Mouse (Mus musculus) stomach, embryonic 15.5 days (tissue): ENCODE results near the gene Gsap. TPM values are rescaled to one million over a fixed set of nuclear protein-coding genes. Genes with fewer than 3 reads are reported as not detected.
A peak's percentile ranks its signal among the peaks of the same experiment; 100 is the strongest.
"Not testable (repeated sequence)": the region's sequence is repeated elsewhere in the genome, so short reads cannot be mapped to it uniquely, and the experiment has no call there.

ENCODE experiments used
- ATAC-seq: fragments of 200-750 bp; cut with Nextera tagmentation; 2 replicates; pipeline ENCODE4 v1.8.0; 2017; ENCODE audit warnings: low read depth, moderate number of reproducible peaks, moderate TSS enrichment; ENCODE audit not compliant: insufficient read depth, low FRiP score
- H3K27ac ChIP-seq: fragments of 300-500 bp; sonication (generic); 2 replicates; pipeline ENCODE4 v1.5.1; 2015; ENCODE audit warnings: mild to moderate bottlenecking, inconsistent platforms
- H3K27me3 ChIP-seq: fragments of 300-500 bp; sonication (generic); replicated peaks from 2 replicates; pipeline ENCODE4 v1.6.1; 2015; ENCODE audit warnings: inconsistent platforms
- H3K36me3 ChIP-seq: fragments of 300-500 bp; sonication (generic); 2 replicates; pipeline ENCODE4 v1.6.1; 2015; ENCODE audit warnings: inconsistent platforms
- H3K4me1 ChIP-seq: fragments of 300-500 bp; sonication (generic); 2 replicates; pipeline ENCODE4 v1.6.1; 2015; ENCODE audit warnings: inconsistent platforms
- H3K4me2 ChIP-seq: fragments of 300-500 bp; sonication (generic); 2 replicates; pipeline ENCODE4 v1.6.1; 2015; ENCODE audit warnings: mild to moderate bottlenecking, inconsistent platforms
- H3K4me3 ChIP-seq: fragments of 300-500 bp; sonication (generic); replicated peaks from 2 replicates; pipeline ENCODE4 v1.5.1; 2015; ENCODE audit warnings: inconsistent platforms
- H3K9ac ChIP-seq: fragments of 300-500 bp; sonication (generic); 2 replicates; pipeline ENCODE4 v1.6.1; 2015; ENCODE audit warnings: inconsistent platforms
- H3K9me3 ChIP-seq: fragments of 300-500 bp; sonication (generic); 2 replicates; pipeline ENCODE4 v1.6.1; 2016; ENCODE audit warnings: inconsistent platforms
- WGBS: fragments of 180-500 bp; shearing (Covaris S2); methylation state at CpG from one replicate; pipeline ENCODE4 v1.1.7; 2015; 5-methylcytosine and 5-hydroxymethylcytosine counted together
- polyA plus RNA-seq: library from polyadenylated mRNA; unstranded; fragments of >200 nt; fragmentation: Nextera tagmentation; extraction: Ambion mirVana; gene quantifications from 2 replicates; pipeline ENCODE4 v1.2.1, GENCODE M21; 2015

Gene Gsap
- polyA plus RNA-seq, 1 experiment from 2014 or later = 2.9 TPM

GRCm38 (mm10) chr5:21163421-21163820, 22.6 kb upstream of the Gsap start:
- Histone ChIP-seq H3K4me2 (no peak overlapping the region), H3K9me3 (no peaks in the 10 kb centered on the region), H3K4me1 (no peaks in the 10 kb centered on the region), H3K27me3 (no peaks in the 10 kb centered on the region), H3K27ac (no peak overlapping the region), H3K36me3 (no peaks in the 10 kb centered on the region), H3K4me3 (no peak overlapping the region), H3K9ac (no peak overlapping the region)
- ATAC-seq = no peak
- 84% methylated on average over 3 of the region's 3 CpGs for WGBS

- Histone ChIP-seq H3K36me3 (no peaks in the 10 kb centered on the region), H3K27me3 (no peaks in the 10 kb centered on the region), H3K9me3 (no peaks in the 10 kb centered on the region), H3K9ac (no peak overlapping the region), H3K4me2 (no peak overlapping the region), H3K27ac (no peak overlapping the region), H3K4me1 (peaks cover 5% of the 10 kb centered on the region; the same call in 1 of the 2 replicates), H3K4me3 (no peak overlapping the region)
- ATAC-seq = peak; percentile 43; the same call in 1 of the 2 replicates
- WGBS = 55% methylated on average over 8 of the region's 8 CpGs
Measured at GRCm38 (mm10) chr5:21168689-21169345, 17.2 kb upstream of the Gsap start.

GRCm38 (mm10) chr5:21169346-21169745, 16.7 kb upstream of the Gsap start:
- Histone ChIP-seq H3K9me3 (no peaks in the 10 kb centered on the region), H3K9ac (no peak overlapping the region), H3K27ac (no peak overlapping the region), H3K4me2 (no peak overlapping the region), H3K4me1 (peaks cover 5% of the 10 kb centered on the region; the same call in 1 of the 2 replicates), H3K4me3 (no peak overlapping the region), H3K27me3 (no peaks in the 10 kb centered on the region), H3K36me3 (no peaks in the 10 kb centered on the region)
- WGBS = 70% methylated on average over 3 of the region's 3 CpGs
- no peak for ATAC-seq

- Histone ChIP-seq H3K27me3 (no peaks in the 10 kb centered on the region), H3K27ac (no peak overlapping the region), H3K36me3 (no peaks in the 10 kb centered on the region), H3K4me1 (peaks cover 5% of the 10 kb centered on the region; the same call in 1 of the 2 replicates), H3K4me2 (no peak overlapping the region), H3K4me3 (no peak overlapping the region), H3K9me3 (no peaks in the 10 kb centered on the region), H3K9ac (no peak overlapping the region)
- WGBS = 91% methylated on average over 1 of the region's 1 CpGs
- no peak for ATAC-seq
Measured at GRCm38 (mm10) chr5:21169877-21170276, 16.2 kb upstream of the Gsap start.

- peak; percentile 57; the same call in 1 of the 2 replicates for ATAC-seq
- H3K4me2 ChIP-seq = no peak overlapping the region
- H3K4me1 ChIP-seq = peaks cover 7% of the 10 kb centered on the region; the same call in 1 of the 2 replicates
- no peak overlapping the region for H3K27ac ChIP-seq
- H3K9me3 ChIP-seq = no peaks in the 10 kb centered on the region
- WGBS = 49% methylated on average over 4 of the region's 4 CpGs
- no peak overlapping the region for H3K4me3 ChIP-seq
- H3K27me3 ChIP-seq = no peaks in the 10 kb centered on the region
- H3K36me3 ChIP-seq = no peaks in the 10 kb centered on the region
- H3K9ac ChIP-seq = no peak overlapping the region
Measured at GRCm38 (mm10) chr5:21170440-21170839, 15.6 kb upstream of the Gsap start.

GRCm38 (mm10) chr5:21170898-21171297, 15.2 kb upstream of the Gsap start:
- H3K4me1 ChIP-seq = peaks cover 10% of the 10 kb centered on the region; the same call in 1 of the 2 replicates
- H3K4me2 ChIP-seq = no peak overlapping the region
- no peak overlapping the region for H3K4me3 ChIP-seq
- H3K9ac ChIP-seq = no peak overlapping the region
- no peaks in the 10 kb centered on the region for H3K27me3 ChIP-seq
- H3K36me3 ChIP-seq = no peaks in the 10 kb centered on the region
- H3K27ac ChIP-seq = no peak overlapping the region
- H3K9me3 ChIP-seq = no peaks in the 10 kb centered on the region
- WGBS = 61% methylated on average over 5 of the region's 5 CpGs
- ATAC-seq = no peak

- Histone ChIP-seq H3K4me1 (peaks cover 10% of the 10 kb centered on the region; the same call in 1 of the 2 replicates), H3K9me3 (no peaks in the 10 kb centered on the region), H3K27me3 (no peaks in the 10 kb centered on the region), H3K4me3 (no peak overlapping the region), H3K36me3 (no peaks in the 10 kb centered on the region), H3K9ac (no peak overlapping the region), H3K4me2 (no peak overlapping the region), H3K27ac (no peak overlapping the region)
- 66% methylated on average over 6 of the region's 6 CpGs for WGBS
- ATAC-seq = no peak
Measured at GRCm38 (mm10) chr5:21171336-21171735, 14.7 kb upstream of the Gsap start.

GRCm38 (mm10) chr5:21172316-21172715, 13.7 kb upstream of the Gsap start:
- Histone ChIP-seq H3K4me3 (no peak overlapping the region), H3K4me1 (peaks cover 10% of the 10 kb centered on the region; the same call in 1 of the 2 replicates), H3K36me3 (no peaks in the 10 kb centered on the region), H3K27me3 (no peaks in the 10 kb centered on the region), H3K4me2 (no peak overlapping the region), H3K9me3 (no peaks in the 10 kb centered on the region), H3K9ac (no peak overlapping the region), H3K27ac (no peak overlapping the region)
- WGBS = 67% methylated on average over 3 of the region's 3 CpGs
- ATAC-seq = no peak

GRCm38 (mm10) chr5:21175132-21176112, 10.6 kb upstream of the Gsap start:
- 41% methylated on average over 9 of the region's 9 CpGs for WGBS
- Histone ChIP-seq H3K27ac (peak overlapping the region; percentile 31; the same call in 1 of the 2 replicates), H3K36me3 (no peaks in the 10 kb centered on the region), H3K4me3 (no peak overlapping the region), H3K4me2 (no peak overlapping the region), H3K9ac (no peak overlapping the region), H3K9me3 (no peaks in the 10 kb centered on the region), H3K4me1 (peaks cover 10% of the 10 kb centered on the region; the same call in 1 of the 2 replicates), H3K27me3 (no peaks in the 10 kb centered on the region)
- ATAC-seq = no peak

- H3K9ac ChIP-seq = no peak overlapping the region
- no peak for ATAC-seq
- H3K4me2 ChIP-seq = no peak overlapping the region
- 0 out of 2 replicates have a peak, but pooled peaks cover 5% of the 10 kb centered on the region for H3K4me1 ChIP-seq
- no peaks in the 10 kb centered on the region for H3K9me3 ChIP-seq
- H3K36me3 ChIP-seq = no peaks in the 10 kb centered on the region
- H3K27ac ChIP-seq = no peak overlapping the region
- H3K27me3 ChIP-seq = no peaks in the 10 kb centered on the region
- no peak overlapping the region for H3K4me3 ChIP-seq
Measured at GRCm38 (mm10) chr5:21179496-21179895, 6.6 kb upstream of the Gsap start.

- not testable (repeated sequence) for H3K27me3 ChIP-seq, ATAC-seq, H3K4me1 ChIP-seq, H3K9me3 ChIP-seq, H3K4me3 ChIP-seq, H3K9ac ChIP-seq, H3K27ac ChIP-seq, H3K36me3 ChIP-seq, H3K4me2 ChIP-seq
- WGBS = 63% methylated on average over 2 of the region's 2 CpGs
Measured at GRCm38 (mm10) chr5:21183046-21183445, 3.0 kb upstream of the Gsap start.

GRCm38 (mm10) chr5:21186821-21187220, 766 bp downstream of the Gsap start:
- no peaks in the 10 kb centered on the region for H3K27me3 ChIP-seq
- peaks cover 4% of the 10 kb centered on the region; the same call in 1 of the 2 replicates for H3K4me1 ChIP-seq
- H3K9ac ChIP-seq = no peak overlapping the region
- no peaks in the 10 kb centered on the region for H3K36me3 ChIP-seq
- no peak for ATAC-seq
- H3K4me3 ChIP-seq = peak overlapping the region; percentile 59
- H3K27ac ChIP-seq = no peak overlapping the region
- peak overlapping the region; percentile 96 for H3K4me2 ChIP-seq
- WGBS = 21% methylated on average over 4 of the region's 4 CpGs
- H3K9me3 ChIP-seq = no peaks in the 10 kb centered on the region
